Mouse (Mus musculus) CH12.LX (cell line): ENCODE data around the gene Dll1.

Source experiments
- CTCF ChIP-seq, 2 experiments: IDR thresholded peaks in 1 of 2; conservative IDR thresholded peaks in 1 of 2; 2 replicates each; pipeline ENCODE4 v1.5.1; 2011 to 2012; ENCODE audit warnings: low read depth in 2 of 2, low read length in 2 of 2, improper control_type of control experiment in 1 of 2, inconsistent platforms in 1 of 2, mild to moderate bottlenecking in 1 of 2, moderate library complexity in 1 of 2
- EP300 ChIP-seq: IDR thresholded peaks from 2 replicates; pipeline ENCODE4 v1.6.1; 2011; ENCODE audit warnings: low read length, improper control_type of control experiment
- POLR2AphosphoS2 ChIP-seq: IDR thresholded peaks from 2 replicates; pipeline ENCODE4 v1.6.1; 2011; ENCODE audit warnings: low read depth, low read length, improper control_type of control experiment
- USF1 ChIP-seq: IDR thresholded peaks from 2 replicates; pipeline ENCODE4 v1.6.1; 2014; ENCODE audit warnings: low read depth, mild to moderate bottlenecking, inconsistent platforms, low read length, improper control_type of control experiment

DNA sequence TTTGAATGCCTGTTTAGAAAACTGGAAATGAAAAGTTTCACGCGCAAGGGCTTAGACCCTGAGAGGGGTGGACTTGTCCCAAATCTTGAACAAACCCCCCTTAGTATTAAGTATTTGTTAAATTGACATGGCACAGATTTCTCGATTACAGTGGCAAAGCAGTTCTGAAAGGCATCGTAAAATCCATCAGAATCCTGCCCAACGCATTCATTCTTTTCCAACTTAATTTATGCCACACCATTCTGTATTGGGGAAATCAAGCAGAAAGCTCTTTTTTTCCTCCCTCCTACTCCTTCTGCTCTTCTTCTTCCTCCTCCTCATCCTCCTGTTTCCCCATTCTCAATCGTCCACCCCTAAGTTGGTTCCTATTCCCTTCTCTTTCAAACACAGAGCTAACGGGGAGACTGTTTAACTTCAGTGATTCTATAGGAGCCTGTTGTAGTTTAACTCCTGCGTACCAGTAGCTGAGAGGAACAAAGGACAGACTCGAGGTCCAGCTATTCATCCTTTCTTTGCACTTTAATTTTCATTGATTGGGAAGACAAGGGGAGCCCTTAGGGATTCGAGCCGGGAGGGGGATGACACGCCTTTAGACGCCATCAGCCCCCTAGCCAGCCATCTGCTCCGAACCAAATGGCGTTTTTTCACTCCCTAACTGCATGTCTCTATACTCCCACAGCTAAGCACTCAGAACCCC, 1.9 kb upstream of the Dll1 start:
- TF ChIP-seq USF1 (no peak), CTCF (conservative IDR thresholded peaks at IDR 0.05 in 1 of 2, IDR thresholded peaks at IDR 0.05 in 1 of 2; ENCODE audit: low read depth in 2 of 2, low read length in 2 of 2) (no peak), POLR2AphosphoS2 (no peak), EP300 (no peak)
